Mouse (Mus musculus) hindbrain, embryonic 11.5 days (tissue): ENCODE data around the gene Lyve1. TPM values are rescaled to one million over a fixed set of nuclear protein-coding genes. Genes with fewer than 3 reads are reported as not detected.

ENCODE experiments used
- ATAC-seq: fragments of 200-750 bp; cut with Nextera tagmentation; 2 replicates; pipeline ENCODE4 v1.8.0; 2017; ENCODE audit warnings: mild to moderate bottlenecking, moderate TSS enrichment, moderate library complexity; ENCODE audit not compliant: low FRiP score
- DNase-seq: peaks from one replicate; pipeline ENCODE4 v3.0.0-alpha.2; 2015; ENCODE audit warnings: low spot score
- H3K27ac ChIP-seq: fragments of 300-500 bp; sonication (generic); 2 replicates; pipeline ENCODE4 v1.5.1; 2014; ENCODE audit warnings: mild to moderate bottlenecking, low read depth, low read length
- H3K27me3 ChIP-seq: fragments of 300-500 bp; sonication (generic); 2 replicates; pipeline ENCODE4 v1.6.1; 2014; ENCODE audit warnings: mild to moderate bottlenecking, low read length, moderate library complexity, mixed read lengths; ENCODE audit not compliant: control insufficient read depth, insufficient read depth
- H3K36me3 ChIP-seq: fragments of 300-500 bp; sonication (generic); 2 replicates; pipeline ENCODE4 v1.6.1; 2014; ENCODE audit warnings: mild to moderate bottlenecking, low read length, moderate library complexity, mixed read lengths; ENCODE audit not compliant: control insufficient read depth, insufficient read depth
- H3K4me1 ChIP-seq: fragments of 300-500 bp; sonication (generic); replicated peaks from 2 replicates; pipeline ENCODE4 v1.6.1; 2014; ENCODE audit warnings: low read length, mixed read lengths; ENCODE audit not compliant: control insufficient read depth, insufficient read depth
- H3K4me2 ChIP-seq: fragments of 300-500 bp; sonication (generic); replicated peaks from 2 replicates; pipeline ENCODE4 v1.6.1; 2014; ENCODE audit warnings: mild to moderate bottlenecking, low read depth, low read length
- H3K4me3 ChIP-seq: fragments of 300-500 bp; sonication (generic); 2 replicates; pipeline ENCODE4 v1.5.1; 2014; ENCODE audit warnings: low read depth, low read length
- H3K9ac ChIP-seq: fragments of 300-500 bp; sonication (generic); 2 replicates; pipeline ENCODE4 v1.6.1; 2014; ENCODE audit warnings: low read depth, low read length
- H3K9me3 ChIP-seq: fragments of 300-500 bp; sonication (generic); 2 replicates; pipeline ENCODE4 v1.6.1; 2016; ENCODE audit warnings: low read length; ENCODE audit not compliant: control insufficient read depth
- WGBS: fragments of 180-500 bp; shearing (Covaris S2); extraction: QIAGEN DNeasy Blood & Tissue Kit; methylation state at CpG from one replicate; pipeline ENCODE4 v1.1.7; 2014; 5-methylcytosine and 5-hydroxymethylcytosine counted together
- polyA plus RNA-seq: library from polyadenylated mRNA; unstranded; fragments of >200 nt; fragmentation: Nextera tagmentation; extraction: Ambion mirVana; gene quantifications from 2 replicates; pipeline ENCODE4 v1.2.1, GENCODE M21; 2014

The Lyve1 gene
- polyA plus RNA-seq, 1 experiment from 2014 or later = 2.5 TPM

DNA sequence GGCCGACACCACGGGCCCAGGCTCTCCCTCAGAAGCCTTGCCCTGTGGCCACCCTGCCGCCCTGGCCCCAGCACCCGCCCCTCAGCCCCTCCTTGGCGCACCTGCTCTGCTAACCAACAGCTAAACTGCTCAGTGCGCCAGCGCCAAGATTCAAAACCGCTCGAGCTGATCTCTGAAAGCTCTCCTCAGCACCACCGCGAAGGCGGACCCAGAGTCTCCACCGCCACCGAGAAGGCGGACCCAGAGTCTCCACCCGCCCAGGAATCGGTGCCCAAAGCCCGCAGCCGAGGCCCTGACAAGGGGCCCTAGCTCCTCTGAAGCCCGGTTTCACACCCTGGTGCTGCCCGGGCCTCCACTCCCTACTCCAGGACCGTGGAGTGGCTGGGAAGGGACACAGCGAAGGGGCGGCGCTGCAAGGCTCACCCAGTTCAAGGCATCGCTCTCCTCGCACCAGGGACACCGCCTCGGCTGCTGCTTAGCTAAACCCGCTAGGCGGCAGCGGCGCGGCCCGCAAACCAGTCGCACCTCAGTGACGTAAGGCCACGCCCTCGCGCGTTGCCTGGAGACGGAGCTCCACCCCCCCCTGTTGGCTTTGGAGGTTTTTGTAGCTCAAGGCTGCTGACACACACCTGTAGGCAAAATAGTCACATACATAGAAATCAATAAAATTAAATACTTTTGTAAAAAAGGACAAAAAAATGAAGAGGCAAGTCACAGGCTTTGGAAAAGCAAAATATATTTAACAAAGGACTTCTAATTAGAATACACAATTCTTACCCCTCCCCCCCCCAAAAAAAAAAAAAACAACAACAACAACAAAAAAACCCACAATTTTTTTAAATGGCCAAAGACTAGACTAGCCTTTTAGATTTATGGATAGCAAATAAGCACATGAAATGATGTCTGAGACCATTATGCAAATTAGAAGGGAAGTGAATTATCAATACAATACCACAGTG lies 18.8 kb downstream of the Lyve1 start, which contains the start of gene Rnf141:
TSS of gene Rnf141 (minus strand) at position 542 of the 959 bp plus-strand sequence.
- Histone ChIP-seq H3K4me2 (peak within 1 kb of the TSS; percentile 87), H3K36me3 (no peaks in the 10 kb centered on the region), H3K4me1 (no peaks in the 10 kb centered on the region), H3K9me3 (no peaks in the 10 kb centered on the region), H3K27ac (peak within 1 kb of the TSS; percentile 76), H3K27me3 (no peaks in the 10 kb centered on the region), H3K4me3 (peak within 1 kb of the TSS; percentile 77), H3K9ac (peak within 1 kb of the TSS; percentile 89)
- ATAC-seq (peak; percentile 96), DNase-seq (peak; percentile 96)
- under 1% methylated on average over 41 of the region's 42 CpGs for WGBS

DNA sequence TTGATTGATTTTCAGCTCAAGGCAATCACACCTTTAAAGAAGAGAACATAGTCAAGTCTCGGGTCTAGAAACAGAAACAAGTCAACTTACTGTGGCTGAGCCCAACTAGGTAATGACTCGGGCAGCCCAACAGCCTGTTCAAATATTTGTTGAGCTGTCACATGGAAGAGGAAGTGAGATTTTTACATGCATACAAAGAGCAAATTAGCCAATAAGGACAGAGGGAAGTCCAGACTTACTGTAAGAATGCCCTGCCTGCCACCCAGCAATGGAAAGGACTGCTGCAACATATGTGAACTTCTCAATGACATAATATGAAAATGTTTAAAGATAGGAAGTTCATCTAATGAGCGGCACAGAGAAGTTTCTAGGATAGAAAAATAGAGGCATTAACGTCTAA lies 22.7 kb downstream of the Lyve1 start:
- DNase-seq (no peak), ATAC-seq (no peak)
- WGBS = 77% methylated on average over 4 of the region's 4 CpGs
- Histone ChIP-seq H3K4me3 (no peak overlapping the region), H3K9me3 (no peaks in the 10 kb centered on the region), H3K4me2 (no peak overlapping the region), H3K9ac (no peak overlapping the region), H3K4me1 (no peaks in the 10 kb centered on the region), H3K36me3 (no peaks in the 10 kb centered on the region), H3K27me3 (no peaks in the 10 kb centered on the region), H3K27ac (no peak overlapping the region)

DNA sequence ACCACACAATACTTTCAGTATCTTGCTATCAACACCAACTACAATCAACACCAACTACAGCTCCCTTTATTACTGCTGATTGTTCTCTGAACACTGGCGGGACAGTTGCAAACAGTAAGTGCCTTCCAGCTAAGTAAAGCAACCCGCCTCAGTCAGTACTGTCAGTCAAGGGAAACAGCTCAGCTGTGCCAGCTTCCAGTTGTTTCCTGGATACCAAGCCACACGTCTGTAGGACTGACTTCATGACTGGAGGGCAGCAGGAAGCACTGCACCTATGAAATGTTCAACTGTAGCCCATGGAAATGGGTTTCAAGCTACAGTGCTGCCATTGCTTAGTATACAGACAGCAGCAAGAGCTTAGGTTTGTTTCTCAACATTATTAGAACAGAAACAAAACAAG lies 28.5 kb downstream of the Lyve1 start:
- Histone ChIP-seq H3K4me2 (no peak overlapping the region), H3K9me3 (no peaks in the 10 kb centered on the region), H3K9ac (no peak overlapping the region), H3K36me3 (no peaks in the 10 kb centered on the region), H3K27ac (no peak overlapping the region), H3K4me1 (no peaks in the 10 kb centered on the region), H3K4me3 (no peak overlapping the region), H3K27me3 (no peaks in the 10 kb centered on the region)
- DNase-seq (no peak), ATAC-seq (no peak)
- WGBS = 66% methylated on average over 3 of the region's 3 CpGs

DNA sequence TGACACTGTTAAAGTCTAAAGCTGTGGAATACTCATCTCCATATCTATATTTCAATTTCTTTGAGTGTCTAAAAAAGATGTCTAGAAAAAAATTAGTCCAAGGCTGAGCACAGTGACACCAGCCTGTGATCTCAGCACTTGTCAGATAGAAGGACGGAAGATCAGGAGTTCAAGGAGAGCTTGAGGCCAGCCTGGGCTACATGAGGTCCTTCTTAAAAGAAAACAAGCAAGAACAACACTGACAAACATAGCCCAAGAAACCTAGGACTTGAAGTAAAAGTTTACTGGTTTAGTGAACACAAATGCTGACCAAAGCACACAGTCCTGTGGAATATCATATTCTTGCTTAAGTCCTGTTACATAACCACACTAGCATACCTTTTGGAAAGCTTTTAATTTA lies 29.0 kb downstream of the Lyve1 start:
- no peaks in the 10 kb centered on the region for H3K9me3 ChIP-seq
- WGBS = 94% methylated on average over 1 of the region's 1 CpGs
- no peaks in the 10 kb centered on the region for H3K27me3 ChIP-seq
- no peaks in the 10 kb centered on the region for H3K4me1 ChIP-seq
- ATAC-seq (no peak), DNase-seq (no peak)
- H3K27ac ChIP-seq = no peak overlapping the region
- no peaks in the 10 kb centered on the region for H3K36me3 ChIP-seq
- no peak overlapping the region for H3K9ac ChIP-seq
- H3K4me3 ChIP-seq = no peak overlapping the region
- no peak overlapping the region for H3K4me2 ChIP-seq

DNA sequence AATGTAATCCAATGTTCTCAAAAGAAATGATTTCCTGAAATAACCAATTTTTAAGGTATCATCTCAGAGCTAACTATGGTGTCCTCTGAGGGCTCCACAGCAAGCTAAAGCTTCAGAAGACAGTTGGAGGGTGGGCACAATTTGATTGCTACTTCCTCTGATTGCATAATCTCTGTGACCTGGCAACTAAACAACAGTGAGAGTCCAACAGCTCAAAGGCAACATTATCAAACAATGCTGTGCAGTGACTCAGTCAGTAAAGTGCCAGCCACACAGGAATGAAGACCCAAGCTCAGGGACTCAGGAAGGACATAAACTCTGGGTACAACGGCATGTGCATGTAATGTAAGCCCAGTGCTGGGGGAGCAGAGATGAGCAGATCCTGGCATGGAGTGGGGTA lies 30.0 kb downstream of the Lyve1 start:
- Histone ChIP-seq H3K4me1 (no peaks in the 10 kb centered on the region), H3K9me3 (no peaks in the 10 kb centered on the region), H3K4me2 (no peak overlapping the region), H3K27me3 (no peaks in the 10 kb centered on the region), H3K27ac (no peak overlapping the region), H3K4me3 (no peak overlapping the region), H3K9ac (no peak overlapping the region), H3K36me3 (no peaks in the 10 kb centered on the region)
- DNase-seq (no peak), ATAC-seq (no peak)
- 93% methylated on average over 1 of the region's 1 CpGs for WGBS

DNA sequence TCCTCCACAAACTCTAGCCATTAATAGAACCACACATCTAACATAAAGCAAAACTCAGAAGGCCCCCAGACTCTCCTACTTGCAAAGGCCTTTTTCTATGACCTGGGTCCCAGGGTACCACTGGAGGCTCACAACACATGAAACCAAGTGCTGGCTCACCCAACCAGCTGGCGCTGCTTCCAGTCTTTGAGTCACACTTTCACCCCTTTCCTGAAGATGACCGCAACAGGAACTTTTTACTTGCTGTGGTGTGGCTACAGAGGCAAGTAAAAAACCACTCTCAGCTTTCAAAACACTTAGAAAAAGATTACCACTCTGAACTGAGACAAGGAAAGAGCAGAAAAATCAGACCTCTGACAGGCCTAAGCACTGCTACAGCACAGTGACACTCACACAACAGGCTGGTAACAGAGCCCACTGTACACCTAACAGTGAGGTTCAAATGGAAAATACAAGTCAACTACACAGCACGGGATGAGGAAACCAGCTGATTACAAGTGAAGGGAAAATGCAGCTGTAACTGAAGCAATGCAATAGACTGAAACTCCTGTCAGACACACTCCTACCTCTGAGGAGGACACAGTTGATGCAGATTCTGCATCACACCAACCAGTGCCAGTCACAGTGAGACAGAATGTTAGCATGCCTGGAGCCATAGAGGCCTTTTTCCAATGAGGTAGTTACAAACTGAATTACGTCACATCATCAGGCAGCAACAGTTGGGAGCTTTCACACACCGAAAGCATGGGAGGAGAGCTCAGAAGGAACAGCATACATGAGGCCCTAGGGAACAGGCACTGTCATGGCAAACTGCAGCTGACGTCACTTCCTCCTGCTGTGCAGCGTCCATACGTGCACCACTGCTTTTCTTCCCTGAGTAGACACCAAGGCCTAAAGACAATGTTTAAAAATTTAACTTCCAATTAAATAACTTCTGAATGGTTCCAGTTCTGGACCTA lies 38.8 kb downstream of the Lyve1 start:
- WGBS = 93% methylated on average over 8 of the region's 8 CpGs
- H3K4me2 ChIP-seq = no peak overlapping the region
- no peaks in the 10 kb centered on the region for H3K36me3 ChIP-seq

DNA sequence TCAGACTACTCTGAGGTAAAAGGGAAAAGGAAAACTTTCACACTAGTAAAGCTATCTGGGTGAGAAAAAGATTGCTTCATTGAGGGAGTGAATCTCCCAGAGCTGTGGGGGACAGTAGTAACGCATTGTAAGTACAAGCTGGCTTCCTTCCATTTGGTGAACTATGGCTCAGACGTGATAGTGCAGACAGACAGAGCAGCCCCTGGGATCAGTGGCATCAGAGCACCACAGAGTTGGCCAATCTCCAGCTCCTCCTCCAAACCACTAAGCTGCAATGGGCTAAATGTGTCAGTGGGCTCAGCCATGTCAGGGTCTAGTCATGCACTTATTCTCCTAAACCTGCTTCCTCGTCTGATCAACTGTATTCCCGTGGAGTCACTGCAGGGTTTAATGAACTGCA lies 39.4 kb downstream of the Lyve1 start:
- no peaks in the 10 kb centered on the region for H3K27me3 ChIP-seq
- no peak overlapping the region for H3K4me2 ChIP-seq
- H3K4me3 ChIP-seq = no peak overlapping the region
- no peaks in the 10 kb centered on the region for H3K4me1 ChIP-seq
- no peaks in the 10 kb centered on the region for H3K9me3 ChIP-seq
- H3K9ac ChIP-seq = no peak overlapping the region
- no peaks in the 10 kb centered on the region for H3K36me3 ChIP-seq
- no peak overlapping the region for H3K27ac ChIP-seq
- 84% methylated on average over 4 of the region's 4 CpGs for WGBS
- no peak for ATAC-seq
- DNase-seq = no peak

More for the DNA sequence above, 38.8 kb downstream of the Lyve1 start:
- no peaks in the 10 kb centered on the region for H3K9me3 ChIP-seq
- no peak for ATAC-seq
- DNase-seq = no peak
- H3K4me1 ChIP-seq = no peaks in the 10 kb centered on the region
- no peak overlapping the region for H3K4me3 ChIP-seq
- no peaks in the 10 kb centered on the region for H3K27me3 ChIP-seq
- no peak overlapping the region for H3K27ac ChIP-seq
- no peak overlapping the region for H3K9ac ChIP-seq

DNA sequence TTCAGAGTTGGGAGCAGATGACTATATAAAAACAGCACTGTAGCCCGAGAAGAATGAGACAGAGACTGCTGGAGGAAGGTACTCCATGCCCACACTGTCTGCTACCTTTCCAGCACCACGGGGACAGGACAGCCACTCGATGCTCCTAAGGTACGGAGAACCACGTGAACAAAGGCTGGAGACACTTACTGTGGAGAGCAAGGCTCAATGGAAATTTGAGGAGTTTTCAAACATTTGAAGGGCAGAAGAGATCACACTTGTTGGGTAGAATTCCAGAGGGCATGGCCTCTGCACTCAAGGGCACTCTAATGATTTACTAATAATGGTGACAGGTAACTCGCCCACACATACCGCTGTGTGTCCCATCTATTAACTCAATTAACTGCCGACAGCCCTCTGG lies 40.0 kb downstream of the Lyve1 start:
- H3K4me1 ChIP-seq = no peaks in the 10 kb centered on the region
- no peaks in the 10 kb centered on the region for H3K27me3 ChIP-seq
- no peak overlapping the region for H3K4me2 ChIP-seq
- no peak for ATAC-seq
- no peaks in the 10 kb centered on the region for H3K9me3 ChIP-seq
- H3K27ac ChIP-seq = no peak overlapping the region
- H3K9ac ChIP-seq = no peak overlapping the region
- DNase-seq = no peak
- no peaks in the 10 kb centered on the region for H3K36me3 ChIP-seq
- WGBS = 82% methylated on average over 8 of the region's 8 CpGs
- no peak overlapping the region for H3K4me3 ChIP-seq
